Mouse (Mus musculus) C2C12 (cell line): ENCODE measurements around the gene Thap8. TPM values are rescaled to one million over a fixed set of nuclear protein-coding genes. Genes with fewer than 3 reads are reported as not detected.

Source experiments
- H3K27me3 ChIP-seq: one replicate; pipeline ENCODE4 v1.6.1; 2011; ENCODE audit not compliant: control insufficient read depth, insufficient read depth, insufficient read length
- H3K36me3 ChIP-seq: one replicate; pipeline ENCODE4 v1.6.1; 2011; ENCODE audit not compliant: control insufficient read depth, insufficient read depth
- H3K4me3 ChIP-seq: one replicate; pipeline ENCODE4 v1.5.1; 2011; ENCODE audit warnings: mild to moderate bottlenecking, control low read depth; ENCODE audit not compliant: poor library complexity, insufficient read depth, severe bottlenecking
- H3K79me2 ChIP-seq: one replicate; pipeline ENCODE4 v1.6.1; 2011; ENCODE audit not compliant: control insufficient read depth, insufficient read depth
- H3K79me3 ChIP-seq: one replicate; pipeline ENCODE4 v1.6.1; 2011; ENCODE audit warnings: low read depth, control low read depth
- H3ac ChIP-seq: one replicate; pipeline ENCODE3; 2011; ENCODE audit warnings: low read depth; ENCODE audit not compliant: control insufficient read depth, insufficient read length
- CEBPB ChIP-seq: IDR thresholded peaks from one replicate; pipeline ENCODE4 v1.6.1; 2011; ENCODE audit warnings: low read depth, mild to moderate bottlenecking, control low read depth, moderate library complexity
- CTCF ChIP-seq: IDR thresholded peaks from one replicate; pipeline ENCODE4 v1.5.1; 2011; ENCODE audit not compliant: control insufficient read depth, insufficient read depth, insufficient read length
- FOSL1 ChIP-seq: IDR thresholded peaks from one replicate; pipeline ENCODE4 v1.8.0; 2011; ENCODE audit warnings: mild to moderate bottlenecking, low read length; ENCODE audit not compliant: poor library complexity, insufficient read depth, severe bottlenecking
- MAX ChIP-seq: IDR thresholded peaks from one replicate; pipeline ENCODE4 v1.6.1; 2011; ENCODE audit warnings: mild to moderate bottlenecking, control low read depth
- MYOD1 ChIP-seq: IDR thresholded peaks from one replicate; pipeline ENCODE4 v1.6.1; 2011; ENCODE audit warnings: low read depth; ENCODE audit not compliant: control insufficient read depth, insufficient read length
- MYOG ChIP-seq: IDR thresholded peaks from one replicate; pipeline ENCODE4 v1.6.1; 2011; ENCODE audit not compliant: control insufficient read depth, insufficient read length; ENCODE audit errors: extremely low read depth
- USF1 ChIP-seq: IDR thresholded peaks from one replicate; pipeline ENCODE4 v1.6.1; 2011; ENCODE audit warnings: low read depth, mild to moderate bottlenecking, control low read depth, moderate library complexity
- polyA plus RNA-seq: library from polyadenylated mRNA; unstranded; fragments of >200 nt; fragmentation: generic; extraction: Trizol; gene quantifications from one replicate; pipeline ENCODE4 v1.2.1, GENCODE M21; 2012; ENCODE audit warnings: missing spikeins

Thap8 gene
- polyA plus RNA-seq, 1 experiment = 0.07 TPM

- TF ChIP-seq USF1 = no peak
- no peak for TF ChIP-seq FOSL1
- no peak for TF ChIP-seq MYOG
- no peak for TF ChIP-seq MYOD1
- no peak for TF ChIP-seq CTCF
- no peak for TF ChIP-seq CEBPB
- TF ChIP-seq MAX = no peak
- no peak overlapping the region for H3ac ChIP-seq
- H3K27me3 ChIP-seq = no peaks in the 10 kb centered on the region
- no peaks in the 10 kb centered on the region for H3K79me3 ChIP-seq
- no peaks in the 10 kb centered on the region for H3K36me3 ChIP-seq
- no peaks in the 10 kb centered on the region for H3K79me2 ChIP-seq
- H3K4me3 ChIP-seq = no peak overlapping the region
Observed at GRCm38 (mm10) chr7:30296816-30297215, 16.9 kb downstream of the Thap8 start.

DNA sequence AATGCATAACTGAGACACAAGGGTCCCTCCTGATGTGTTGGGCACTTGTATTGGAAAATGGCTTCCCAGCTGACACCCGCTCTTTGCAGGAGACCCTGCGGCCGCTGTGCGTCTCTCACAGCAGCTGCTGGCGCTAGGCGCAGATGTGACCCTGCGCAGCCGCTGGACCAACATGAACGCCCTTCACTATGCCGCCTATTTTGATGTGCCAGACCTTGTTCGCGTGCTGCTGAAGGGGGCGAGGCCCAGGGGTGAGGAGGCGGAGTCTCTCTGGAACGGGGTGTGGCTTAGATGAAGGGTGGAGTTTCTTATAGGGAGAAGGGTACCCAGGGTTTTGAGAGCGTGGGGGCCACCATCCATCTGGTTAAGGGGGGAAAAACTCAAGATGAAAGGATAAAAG lies 17.4 kb downstream of the Thap8 start:
- TF ChIP-seq MYOD1 (no peak), USF1 (no peak), MYOG (no peak), MAX (no peak)
- no peaks in the 10 kb centered on the region for H3K36me3 ChIP-seq

GRCm38 (mm10) chr7:30300914-30301313 lies 21.0 kb downstream of the Thap8 start:
- H3K4me3 ChIP-seq = no peak overlapping the region
- TF ChIP-seq CTCF = no peak
- no peak for TF ChIP-seq MAX
- TF ChIP-seq FOSL1 = no peak
- no peak for TF ChIP-seq USF1
- TF ChIP-seq CEBPB = no peak
- H3K79me2 ChIP-seq = no peaks in the 10 kb centered on the region
- H3K79me3 ChIP-seq = no peaks in the 10 kb centered on the region
- no peaks in the 10 kb centered on the region for H3K27me3 ChIP-seq
- H3ac ChIP-seq = no peak overlapping the region
- no peaks in the 10 kb centered on the region for H3K36me3 ChIP-seq

More for the DNA sequence above, 17.4 kb downstream of the Thap8 start:
- H3K4me3 ChIP-seq = no peak overlapping the region
- H3K79me3 ChIP-seq = no peaks in the 10 kb centered on the region
- no peak overlapping the region for H3ac ChIP-seq
- H3K27me3 ChIP-seq = no peaks in the 10 kb centered on the region
- no peaks in the 10 kb centered on the region for H3K79me2 ChIP-seq

- Histone ChIP-seq H3K4me3 (no peak overlapping the region), H3K79me2 (peaks cover 5% of the 10 kb centered on the region), H3K79me3 (no peaks in the 10 kb centered on the region), H3K36me3 (no peaks in the 10 kb centered on the region), H3K27me3 (no peaks in the 10 kb centered on the region), H3ac (no peak overlapping the region)
- TF ChIP-seq MYOG (no peak), CEBPB (no peak), CTCF (no peak), MAX (no peak), MYOD1 (no peak), FOSL1 (no peak), USF1 (no peak)
Observed at GRCm38 (mm10) chr7:30306083-30306779, 26.3 kb downstream of the Thap8 start.

GRCm38 (mm10) chr7:30308076-30309005 lies 28.4 kb downstream of the Thap8 start, which contains the start of gene Alkbh6:
TSS of gene Alkbh6 (plus strand) at chr7:30308717.
- Histone ChIP-seq H3K27me3 (no peaks in the 10 kb centered on the region), H3ac (peak within 1 kb of the TSS; percentile 66), H3K79me3 (no peaks in the 10 kb centered on the region), H3K4me3 (peak within 1 kb of the TSS; percentile 60), H3K79me2 (peaks cover 5% of the 10 kb centered on the region), H3K36me3 (no peaks in the 10 kb centered on the region)
- TF ChIP-seq CTCF = no peak
- no peak for TF ChIP-seq MYOG
- TF ChIP-seq MAX = no peak
- TF ChIP-seq FOSL1 = no peak
